Mouse (Mus musculus): Measurements from ENCODE around the gene Olfr1377.
"Not testable (repeated sequence)": the region's sequence is repeated elsewhere in the genome, so short reads cannot be mapped to it uniquely, and the experiment has no call there.

Olfr1377 gene

DNA sequence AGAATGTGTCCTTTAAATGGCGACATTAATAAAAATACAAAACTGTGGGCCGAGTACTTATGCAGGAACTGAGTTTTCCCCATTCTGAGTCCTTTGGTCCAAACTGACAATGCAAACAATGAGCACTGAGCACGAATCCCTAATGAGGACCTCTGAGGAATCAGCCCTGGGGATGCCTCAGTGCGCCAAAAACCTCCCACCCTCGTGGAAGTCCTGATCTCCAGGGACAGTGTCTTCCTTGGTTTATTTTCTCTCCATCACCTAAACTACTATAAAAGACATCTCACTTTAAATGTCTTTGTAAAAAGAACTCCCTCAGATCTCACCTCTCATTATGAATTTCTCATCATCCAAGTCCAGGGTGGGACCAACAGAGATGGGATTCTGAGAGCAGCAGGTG lies at the start of gene Olfr1377:
Gene Olfr1377, plus strand, starts transcription at position 301 of the 400 bp plus-strand sequence.
- DNase-seq (ENCODE audit: low spot score in 2 of 2): no peak

GRCm38 (mm10) chr11:50932040-50932439 lies 49.7 kb upstream of the Olfr1377 start:
- no peak for DNase-seq (ENCODE audit: low spot score in 2 of 2)

GRCm38 (mm10) chr11:50938435-50938834 lies 43.3 kb upstream of the Olfr1377 start:
- no peak for DNase-seq (ENCODE audit: low spot score in 2 of 2)

DNA sequence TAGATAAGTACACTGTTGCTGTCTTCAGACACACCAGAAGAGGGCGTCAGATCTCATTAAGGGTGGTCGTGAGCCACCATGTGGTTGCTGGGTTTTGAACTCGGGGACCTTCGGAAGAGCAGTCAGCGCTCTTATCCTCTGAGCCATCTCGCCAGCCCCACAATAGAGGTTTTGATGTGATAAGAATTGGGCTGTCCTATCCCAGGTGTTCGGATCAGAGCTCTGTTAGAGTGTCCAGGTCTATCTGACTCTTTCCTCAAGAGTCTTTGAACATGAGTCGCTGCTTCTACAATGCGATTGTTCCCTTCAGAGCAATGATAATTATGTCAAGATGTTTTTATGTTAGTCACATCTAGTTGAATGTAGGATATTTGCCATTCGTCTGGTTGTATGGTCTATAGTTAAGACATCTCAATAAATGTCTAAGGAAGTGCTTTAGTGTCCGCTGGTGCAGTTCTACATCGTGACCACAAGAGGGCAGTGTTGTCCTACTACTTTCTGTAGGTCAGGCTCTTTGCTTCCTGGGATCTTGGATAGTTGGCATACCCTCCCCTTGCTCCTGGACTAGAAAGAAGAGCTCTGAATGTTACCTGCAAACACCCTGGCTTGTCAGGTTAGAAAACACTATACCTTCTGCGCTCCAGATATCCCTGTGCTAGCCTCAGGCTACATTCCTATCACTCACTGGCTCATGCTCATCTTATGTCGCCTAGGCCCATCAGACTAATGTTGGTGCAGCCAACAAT lies 42.0 kb upstream of the Olfr1377 start:
- DNase-seq (ENCODE audit: low spot score in 2 of 2): no peak

GRCm38 (mm10) chr11:50942386-50942785 lies 39.4 kb upstream of the Olfr1377 start:
- no peak for DNase-seq (ENCODE audit: low spot score in 2 of 2)

DNA sequence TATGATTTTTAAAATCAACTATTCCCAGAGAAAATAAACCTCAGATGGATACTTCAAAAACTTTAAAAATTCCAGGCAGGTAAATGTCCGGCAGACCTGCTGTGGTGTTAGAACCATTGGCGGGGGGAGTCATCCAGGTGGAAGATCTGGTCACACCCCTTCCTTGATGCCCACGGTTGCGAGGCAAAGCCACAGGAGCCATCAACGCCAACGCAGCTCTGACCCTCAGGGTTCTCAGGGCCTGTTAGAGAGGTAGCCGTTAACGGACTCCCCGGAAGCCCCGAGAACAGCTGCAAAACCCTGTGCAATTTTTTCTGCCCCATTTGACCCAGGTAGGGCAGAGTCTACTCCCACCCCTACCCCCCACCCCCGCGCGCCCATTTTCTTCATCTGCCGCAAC lies 38.3 kb upstream of the Olfr1377 start, which contains the start of gene 4933414I15Rik:
Gene 4933414I15Rik, minus strand, starts transcription at position 260 of the 400 bp plus-strand sequence.
- DNase-seq (ENCODE audit: low spot score in 2 of 2): no peak

DNA sequence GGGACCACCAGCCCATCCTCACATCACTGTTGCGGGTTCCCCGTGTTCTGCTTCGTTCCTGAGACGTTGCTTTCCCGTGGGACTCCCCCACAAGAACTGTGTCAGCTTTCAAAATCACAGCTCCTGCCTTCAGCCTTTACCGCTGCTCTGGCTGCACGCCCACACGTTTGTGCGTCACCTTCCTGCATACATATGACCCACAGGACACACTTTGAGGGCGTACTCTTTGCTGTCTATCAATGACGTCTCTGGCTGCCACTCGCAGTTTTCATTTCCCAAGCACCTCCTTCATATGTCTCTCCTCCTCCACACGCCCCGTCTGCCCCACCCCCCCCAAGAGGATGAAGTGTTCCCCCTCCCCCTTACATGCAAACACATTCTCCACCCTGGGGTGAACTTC lies 29.5 kb upstream of the Olfr1377 start:
- no peak for DNase-seq (ENCODE audit: low spot score in 2 of 2)

DNA sequence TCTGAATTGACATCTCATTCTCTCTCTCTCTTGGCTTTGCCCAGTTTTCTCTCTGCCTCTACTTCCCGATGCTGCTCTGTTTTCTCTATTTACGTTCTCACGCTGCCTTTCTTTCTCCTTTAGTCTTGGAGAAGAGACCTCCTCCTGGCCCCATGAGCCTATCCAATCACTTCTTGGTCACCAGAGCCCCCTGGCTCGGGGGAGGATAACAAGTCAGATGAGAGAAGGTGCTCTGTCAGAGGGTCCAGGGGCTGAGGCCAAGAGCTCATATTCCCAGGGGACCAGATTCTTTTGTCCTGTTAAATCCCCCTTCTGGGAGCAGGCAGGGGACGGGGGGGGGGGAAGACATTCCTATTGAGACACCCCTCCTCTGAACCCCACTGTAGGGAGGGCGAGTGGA lies 28.1 kb upstream of the Olfr1377 start, which contains the start of gene Prop1:
Gene Prop1, minus strand, starts transcription at position 101 of the 400 bp plus-strand sequence.
- DNase-seq (ENCODE audit: low spot score in 2 of 2): no peak

DNA sequence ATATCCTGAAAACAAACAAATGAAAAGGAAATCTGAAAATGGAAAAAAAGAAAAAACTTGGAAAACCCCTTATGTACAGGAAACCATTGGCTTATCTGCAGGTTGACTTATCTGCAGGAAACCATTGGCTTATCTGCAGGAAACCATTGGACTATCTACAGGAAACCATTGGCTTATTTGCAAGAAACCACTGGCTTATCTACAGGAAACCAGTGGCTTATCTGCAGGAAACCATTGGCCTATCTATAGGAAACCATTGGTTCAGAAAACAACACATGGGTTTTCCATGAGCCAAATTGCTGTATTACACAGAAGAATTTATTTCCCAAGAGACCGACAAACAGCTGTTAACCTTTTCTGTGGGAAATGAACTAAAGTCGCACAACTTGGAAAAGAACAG lies 16.9 kb upstream of the Olfr1377 start:
- no peak for DNase-seq (ENCODE audit: low spot score in 2 of 2)

- no peak for DNase-seq (ENCODE audit: low spot score in 2 of 2)
Measured at GRCm38 (mm10) chr11:50966230-50966629, 15.5 kb upstream of the Olfr1377 start, which contains the start of gene Olfr1378. Gene Olfr1378 (plus strand): TSS chr11:50966530.

DNA sequence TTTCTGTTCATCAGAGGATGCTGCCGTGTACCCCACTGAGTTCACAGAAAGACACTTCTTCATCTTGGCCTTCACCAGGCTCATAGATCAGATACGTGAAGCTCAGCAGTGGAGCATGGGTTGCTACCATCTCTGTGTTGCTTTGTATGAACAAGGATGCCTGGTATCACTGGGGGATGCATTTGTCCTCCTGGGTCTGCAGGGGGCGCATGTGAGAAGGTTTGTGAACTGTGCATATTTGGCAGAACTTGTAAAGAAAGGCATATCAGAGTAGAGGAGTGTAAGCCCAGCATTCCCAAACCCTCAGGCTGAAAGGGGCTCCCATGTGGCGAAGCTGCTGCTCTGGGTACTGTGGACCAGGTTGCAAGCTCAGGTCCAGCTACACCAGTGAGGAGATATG lies 4.6 kb upstream of the Olfr1377 start:
- no peak for DNase-seq (ENCODE audit: low spot score in 2 of 2)

DNA sequence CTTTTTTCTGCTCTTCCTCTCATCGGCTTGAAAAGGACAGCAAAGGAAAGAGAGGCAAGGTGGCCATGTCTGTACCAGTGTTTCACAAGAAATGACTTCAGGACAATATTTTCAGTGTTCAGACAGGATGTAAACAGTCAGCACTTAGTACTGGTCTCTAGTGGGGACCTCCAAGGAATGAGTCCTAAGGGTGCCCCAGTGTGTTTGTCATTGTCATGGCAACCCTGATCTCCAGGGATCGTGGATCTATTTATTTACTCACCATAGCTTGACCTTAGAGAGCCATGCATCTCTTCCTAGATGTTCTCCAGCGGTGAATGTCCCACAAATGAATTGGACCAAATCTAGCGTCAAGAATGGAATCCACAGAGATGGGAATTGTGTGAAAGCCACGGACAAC lies 21.5 kb downstream of the Olfr1377 start, which contains the start of gene Olfr51:
Gene Olfr51, plus strand, starts transcription at position 301 of the 400 bp plus-strand sequence.
- DNase-seq (ENCODE audit: low spot score in 2 of 2): no peak

- no peak for DNase-seq (ENCODE audit: low spot score in 2 of 2)
Measured at GRCm38 (mm10) chr11:51011821-51012220, 30.1 kb downstream of the Olfr1377 start.

GRCm38 (mm10) chr11:51013936-51014335 lies 32.2 kb downstream of the Olfr1377 start, which contains the start of gene Olfr54:
Gene Olfr54 (plus strand): TSS chr11:51014236.
- DNase-seq (ENCODE audit: low spot score in 2 of 2): no peak

- DNase-seq (ENCODE audit: low spot score in 2 of 2): no peak
Measured at GRCm38 (mm10) chr11:51016341-51016740, 34.6 kb downstream of the Olfr1377 start.

GRCm38 (mm10) chr11:51026811-51027210 lies 45.0 kb downstream of the Olfr1377 start:
- DNase-seq (ENCODE audit: low spot score in 2 of 2): not testable (repeated sequence)

DNA sequence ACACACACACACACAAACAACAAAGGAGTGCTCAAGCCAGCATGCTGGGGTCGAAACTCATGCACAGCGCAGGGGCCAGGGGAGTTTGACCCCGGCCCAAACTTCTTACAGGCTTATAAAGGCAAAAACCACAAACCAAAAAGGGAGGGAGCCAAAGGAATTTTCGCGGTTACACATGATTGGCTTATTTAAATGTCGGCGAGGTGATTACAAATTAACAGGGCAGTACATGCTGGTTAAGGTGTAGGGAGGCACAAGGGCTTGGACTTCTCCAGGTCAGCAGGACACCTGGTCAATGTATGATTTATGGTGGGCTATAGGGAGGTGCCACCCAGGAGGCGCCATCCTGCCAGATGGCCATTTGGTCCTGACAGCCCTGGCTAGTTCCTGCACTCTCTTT lies 47.6 kb downstream of the Olfr1377 start:
- not testable (repeated sequence) for DNase-seq (ENCODE audit: low spot score in 2 of 2)

GRCm38 (mm10) chr11:51030225-51030624 lies 48.5 kb downstream of the Olfr1377 start:
- no peak for DNase-seq (ENCODE audit: low spot score in 2 of 2)

- peak in 1 of 2 experiments; percentile 3 for DNase-seq (ENCODE audit: low spot score in 2 of 2)
Measured at GRCm38 (mm10) chr11:51032851-51033250, 51.1 kb downstream of the Olfr1377 start.

DNA sequence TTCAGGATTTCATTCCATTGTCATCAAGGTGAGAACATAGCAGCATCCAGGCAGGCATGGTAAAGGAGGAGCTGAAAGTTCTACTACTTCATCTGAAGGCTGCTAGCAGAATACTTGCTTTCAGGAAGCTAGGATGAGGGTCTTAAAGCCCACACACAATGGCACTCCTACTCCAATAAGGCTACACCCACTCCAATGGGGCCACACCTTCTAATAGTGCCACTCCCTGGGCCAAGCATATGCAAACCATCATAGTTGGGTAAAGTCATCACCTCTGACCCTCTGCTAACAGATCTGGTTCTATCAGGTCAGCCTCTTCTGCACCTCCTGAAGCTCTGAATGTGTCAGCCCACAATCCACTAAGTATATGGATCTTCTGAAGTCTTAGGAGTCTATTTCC lies 52.4 kb downstream of the Olfr1377 start:
- not testable (repeated sequence) for DNase-seq (ENCODE audit: low spot score in 2 of 2)

- DNase-seq (ENCODE audit: low spot score in 2 of 2): no peak
Measured at GRCm38 (mm10) chr11:51035951-51036350, 54.2 kb downstream of the Olfr1377 start.
